Mouse (Mus musculus): ENCODE results near the gene Ppih. TPM values are rescaled to one million over a fixed set of nuclear protein-coding genes. Genes with fewer than 3 reads are reported as not detected.

Ppih gene
- polyA plus RNA-seq, 1 experiment, result 26.6 TPM

GRCm38 (mm10) chr4:119338861-119339361, 18.6 kb upstream of the Ppih start:
- TF ChIP-seq CTCF (IDR thresholded peaks at IDR 0.05; ENCODE audit: borderline replicate concordance, control insufficient read depth, extremely low read depth, insufficient read depth, low read length, poor library complexity) (peak; percentile 47; the same call in 1 of the 2 replicates), POLR2A (IDR thresholded peaks at IDR 0.05; ENCODE audit: control insufficient read depth, extremely low read depth, insufficient read depth, low read length, poor library complexity) (no peak)
- 19% methylated on average over 10 of the region's 10 CpGs for WGBS
- no peaks in the 10 kb centered on the region for H3K36me3 ChIP-seq (ENCODE audit: control insufficient read depth, insufficient read depth, low read length)
- no peak overlapping the region for H3K27ac ChIP-seq (ENCODE audit: control insufficient read depth, insufficient read depth, low read length)
- H3K27me3 ChIP-seq (ENCODE audit: control insufficient read depth, insufficient read depth, low read length), result no peaks in the 10 kb centered on the region
- peak; percentile 44 for DNase-seq
- no peaks in the 10 kb centered on the region for H3K4me1 ChIP-seq (replicated peaks; ENCODE audit: control insufficient read depth, insufficient read depth, low read length)
- no peak overlapping the region for H3K4me3 ChIP-seq (ENCODE audit: control insufficient read depth, insufficient read depth, low read length)

- H3K27ac ChIP-seq (ENCODE audit: control insufficient read depth, insufficient read depth, low read length), result no peak overlapping the region
- no peaks in the 10 kb centered on the region for H3K36me3 ChIP-seq (ENCODE audit: control insufficient read depth, insufficient read depth, low read length)
- no peak for DNase-seq
- H3K4me1 ChIP-seq (replicated peaks; ENCODE audit: control insufficient read depth, insufficient read depth, low read length), result no peaks in the 10 kb centered on the region
- no peaks in the 10 kb centered on the region for H3K27me3 ChIP-seq (ENCODE audit: control insufficient read depth, insufficient read depth, low read length)
- no peak overlapping the region for H3K4me3 ChIP-seq (ENCODE audit: control insufficient read depth, insufficient read depth, low read length)
- 91% methylated on average over 4 of the region's 4 CpGs for WGBS
- TF ChIP-seq CTCF (IDR thresholded peaks at IDR 0.05; ENCODE audit: borderline replicate concordance, control insufficient read depth, extremely low read depth, insufficient read depth, low read length, poor library complexity) (no peak), POLR2A (IDR thresholded peaks at IDR 0.05; ENCODE audit: control insufficient read depth, extremely low read depth, insufficient read depth, low read length, poor library complexity) (no peak)
These were observed 18.1 kb upstream of the Ppih start for GRCm38 (mm10) chr4:119338422-119338821.

GRCm38 (mm10) chr4:119333487-119333886, 13.1 kb upstream of the Ppih start:
- Histone ChIP-seq H3K27me3 (ENCODE audit: control insufficient read depth, insufficient read depth, low read length) (no peaks in the 10 kb centered on the region), H3K4me3 (ENCODE audit: control insufficient read depth, insufficient read depth, low read length) (no peak overlapping the region), H3K36me3 (ENCODE audit: control insufficient read depth, insufficient read depth, low read length) (no peaks in the 10 kb centered on the region), H3K27ac (ENCODE audit: control insufficient read depth, insufficient read depth, low read length) (no peak overlapping the region), H3K4me1 (replicated peaks; ENCODE audit: control insufficient read depth, insufficient read depth, low read length) (no peaks in the 10 kb centered on the region)
- TF ChIP-seq CTCF (IDR thresholded peaks at IDR 0.05; ENCODE audit: borderline replicate concordance, control insufficient read depth, extremely low read depth, insufficient read depth, low read length, poor library complexity), result no peak
- 92% methylated on average over 6 of the region's 6 CpGs for WGBS
- DNase-seq, result no peak

- peaks cover 11% of the 10 kb centered on the region for H3K4me1 ChIP-seq (replicated peaks; ENCODE audit: control insufficient read depth, insufficient read depth, low read length)
- peaks cover under 1% of the 10 kb centered on the region for H3K36me3 ChIP-seq (ENCODE audit: control insufficient read depth, insufficient read depth, low read length)
- peak overlapping the region; percentile 36; the same call in 1 of the 2 replicates for H3K27ac ChIP-seq (ENCODE audit: control insufficient read depth, insufficient read depth, low read length)
- no peak overlapping the region for H3K4me3 ChIP-seq (ENCODE audit: control insufficient read depth, insufficient read depth, low read length)
- peak; percentile 8 for DNase-seq
- whole genome bisulfite sequencing, result 53% methylated on average over 10 of the region's 10 CpGs
- TF ChIP-seq POLR2A (IDR thresholded peaks at IDR 0.05; ENCODE audit: control insufficient read depth, extremely low read depth, insufficient read depth, low read length, poor library complexity) (no peak), CTCF (IDR thresholded peaks at IDR 0.05; ENCODE audit: borderline replicate concordance, control insufficient read depth, extremely low read depth, insufficient read depth, low read length, poor library complexity) (no peak)
- no peaks in the 10 kb centered on the region for H3K27me3 ChIP-seq (ENCODE audit: control insufficient read depth, insufficient read depth, low read length)
These were observed 677 bp upstream of the Ppih start for GRCm38 (mm10) chr4:119320896-119321550.

GRCm38 (mm10) chr4:119313756-119314155, 6.6 kb downstream of the Ppih start:
- Histone ChIP-seq H3K27ac (ENCODE audit: control insufficient read depth, insufficient read depth, low read length) (no peak overlapping the region), H3K4me3 (ENCODE audit: control insufficient read depth, insufficient read depth, low read length) (no peak overlapping the region), H3K4me1 (replicated peaks; ENCODE audit: control insufficient read depth, insufficient read depth, low read length) (no peaks in the 10 kb centered on the region), H3K36me3 (ENCODE audit: control insufficient read depth, insufficient read depth, low read length) (peaks cover 25% of the 10 kb centered on the region), H3K27me3 (ENCODE audit: control insufficient read depth, insufficient read depth, low read length) (no peaks in the 10 kb centered on the region)
- TF ChIP-seq CTCF (IDR thresholded peaks at IDR 0.05; ENCODE audit: borderline replicate concordance, control insufficient read depth, extremely low read depth, insufficient read depth, low read length, poor library complexity) (no peak), POLR2A (IDR thresholded peaks at IDR 0.05; ENCODE audit: control insufficient read depth, extremely low read depth, insufficient read depth, low read length, poor library complexity) (no peak)
- 89% methylated on average over 1 of the region's 1 CpGs for WGBS
- DNase-seq, result no peak

GRCm38 (mm10) chr4:119305418-119305817, 14.9 kb downstream of the Ppih start:
- Histone ChIP-seq H3K4me3 (ENCODE audit: control insufficient read depth, insufficient read depth, low read length) (no peak overlapping the region), H3K27me3 (ENCODE audit: control insufficient read depth, insufficient read depth, low read length) (no peaks in the 10 kb centered on the region), H3K36me3 (ENCODE audit: control insufficient read depth, insufficient read depth, low read length) (peaks cover 19% of the 10 kb centered on the region; the same call in 1 of the 2 replicates), H3K27ac (ENCODE audit: control insufficient read depth, insufficient read depth, low read length) (no peak overlapping the region), H3K4me1 (replicated peaks; ENCODE audit: control insufficient read depth, insufficient read depth, low read length) (no peaks in the 10 kb centered on the region)
- TF ChIP-seq CTCF (IDR thresholded peaks at IDR 0.05; ENCODE audit: borderline replicate concordance, control insufficient read depth, extremely low read depth, insufficient read depth, low read length, poor library complexity), result no peak
- TF ChIP-seq POLR2A (IDR thresholded peaks at IDR 0.05; ENCODE audit: control insufficient read depth, extremely low read depth, insufficient read depth, low read length, poor library complexity), result no peak
- DNase-seq, result no peak
- 96% methylated on average over 5 of the region's 5 CpGs for WGBS
